Mouse (Mus musculus) intestine, embryonic 15.5 days (tissue): Measurements from ENCODE around the gene Atp6ap1l. TPM values are rescaled to one million over a fixed set of nuclear protein-coding genes. Genes with fewer than 3 reads are reported as not detected.

Experiments
- ATAC-seq: fragments of 200-750 bp; cut with Nextera tagmentation; 2 replicates; pipeline ENCODE4 v1.8.0; 2017; ENCODE audit warnings: moderate TSS enrichment, moderate library complexity
- H3K27ac ChIP-seq: fragments of 300-500 bp; sonication (generic); 2 replicates; pipeline ENCODE4 v1.5.1; 2015; ENCODE audit warnings: mild to moderate bottlenecking, inconsistent platforms
- H3K27me3 ChIP-seq: fragments of 300-500 bp; sonication (generic); replicated peaks from 2 replicates; pipeline ENCODE4 v1.6.1; 2015; ENCODE audit warnings: inconsistent platforms
- H3K36me3 ChIP-seq: fragments of 300-500 bp; sonication (generic); 2 replicates; pipeline ENCODE4 v1.6.1; 2015; ENCODE audit warnings: inconsistent platforms
- H3K4me1 ChIP-seq: fragments of 300-500 bp; sonication (generic); replicated peaks from 2 replicates; pipeline ENCODE4 v1.6.1; 2015; ENCODE audit warnings: inconsistent platforms
- H3K4me2 ChIP-seq: fragments of 300-500 bp; sonication (generic); replicated peaks from 2 replicates; pipeline ENCODE4 v1.6.1; 2015; ENCODE audit warnings: mild to moderate bottlenecking, inconsistent platforms
- H3K4me3 ChIP-seq: fragments of 300-500 bp; sonication (generic); replicated peaks from 2 replicates; pipeline ENCODE4 v1.5.1; 2015; ENCODE audit warnings: inconsistent platforms
- H3K9ac ChIP-seq: fragments of 300-500 bp; sonication (generic); 2 replicates; pipeline ENCODE4 v1.6.1; 2015; ENCODE audit warnings: inconsistent platforms
- H3K9me3 ChIP-seq: fragments of 300-500 bp; sonication (generic); 2 replicates; pipeline ENCODE4 v1.6.1; 2016; ENCODE audit warnings: inconsistent platforms
- WGBS: fragments of 180-500 bp; shearing (Covaris S2); methylation state at CpG from one replicate; pipeline ENCODE4 v1.1.7; 2015; 5-methylcytosine and 5-hydroxymethylcytosine counted together
- polyA plus RNA-seq: library from polyadenylated mRNA; unstranded; fragments of >200 nt; fragmentation: Nextera tagmentation; extraction: Ambion mirVana; gene quantifications from 2 replicates; pipeline ENCODE4 v1.2.1, GENCODE M21; 2015

Gene Atp6ap1l
- polyA plus RNA-seq, 1 experiment from 2014 or later: not detected

GRCm38 (mm10) chr13:90881727-90882429 lies 23.3 kb downstream of the Atp6ap1l start:
- no peaks in the 10 kb centered on the region for H3K27me3 ChIP-seq
- H3K4me1 ChIP-seq: 0 out of 2 replicates have a peak, but pooled peaks cover 5% of the 10 kb centered on the region
- H3K4me2 ChIP-seq: no peak overlapping the region
- no peak overlapping the region for H3K27ac ChIP-seq
- WGBS: 57% methylated on average over 1 of the region's 1 CpGs
- no peaks in the 10 kb centered on the region for H3K36me3 ChIP-seq
- H3K9me3 ChIP-seq: no peaks in the 10 kb centered on the region
- no peak overlapping the region for H3K4me3 ChIP-seq
- no peak overlapping the region for H3K9ac ChIP-seq
- ATAC-seq: no peak

- H3K27me3 ChIP-seq: no peaks in the 10 kb centered on the region
- no peak overlapping the region for H3K9ac ChIP-seq
- no peaks in the 10 kb centered on the region for H3K9me3 ChIP-seq
- no peak overlapping the region for H3K27ac ChIP-seq
- ATAC-seq: no peak
- H3K4me3 ChIP-seq: no peak overlapping the region
- WGBS: 37% methylated on average over 4 of the region's 4 CpGs
- H3K4me2 ChIP-seq: no peak overlapping the region
- H3K4me1 ChIP-seq: no peaks in the 10 kb centered on the region
- no peaks in the 10 kb centered on the region for H3K36me3 ChIP-seq
Measured at GRCm38 (mm10) chr13:90871579-90871978, 33.6 kb downstream of the Atp6ap1l start.

- no peak overlapping the region for H3K27ac ChIP-seq
- H3K4me2 ChIP-seq: no peak overlapping the region
- WGBS: 31% methylated on average over 4 of the region's 4 CpGs
- no peak overlapping the region for H3K9ac ChIP-seq
- no peaks in the 10 kb centered on the region for H3K27me3 ChIP-seq
- no peaks in the 10 kb centered on the region for H3K36me3 ChIP-seq
- ATAC-seq: peak; percentile 76
- H3K9me3 ChIP-seq: no peaks in the 10 kb centered on the region
- H3K4me1 ChIP-seq: no peaks in the 10 kb centered on the region
- no peak overlapping the region for H3K4me3 ChIP-seq
Measured at GRCm38 (mm10) chr13:90869157-90869556, 36.0 kb downstream of the Atp6ap1l start.

GRCm38 (mm10) chr13:90862138-90862537 lies 43.0 kb downstream of the Atp6ap1l start:
- Histone ChIP-seq H3K27me3 (no peaks in the 10 kb centered on the region), H3K4me3 (no peak overlapping the region), H3K27ac (no peak overlapping the region), H3K36me3 (no peaks in the 10 kb centered on the region), H3K9ac (no peak overlapping the region), H3K4me1 (no peaks in the 10 kb centered on the region), H3K9me3 (no peaks in the 10 kb centered on the region), H3K4me2 (no peak overlapping the region)
- WGBS: 79% methylated on average over 3 of the region's 3 CpGs
- no peak for ATAC-seq

- Histone ChIP-seq H3K27ac (no peak overlapping the region), H3K4me2 (no peak overlapping the region), H3K27me3 (no peaks in the 10 kb centered on the region), H3K9me3 (no peaks in the 10 kb centered on the region), H3K4me3 (no peak overlapping the region), H3K4me1 (no peaks in the 10 kb centered on the region), H3K36me3 (no peaks in the 10 kb centered on the region), H3K9ac (no peak overlapping the region)
- WGBS: 55% methylated on average over 2 of the region's 2 CpGs
- no peak for ATAC-seq
Measured at GRCm38 (mm10) chr13:90860888-90861431, 44.2 kb downstream of the Atp6ap1l start.

GRCm38 (mm10) chr13:90852727-90853630 lies 52.2 kb downstream of the Atp6ap1l start:
- WGBS: 74% methylated on average over 5 of the region's 5 CpGs
- ATAC-seq: peak; percentile 88
- Histone ChIP-seq H3K4me1 (no peaks in the 10 kb centered on the region), H3K4me2 (no peak overlapping the region), H3K36me3 (no peaks in the 10 kb centered on the region), H3K27ac (no peak overlapping the region), H3K4me3 (no peak overlapping the region), H3K9me3 (no peaks in the 10 kb centered on the region), H3K9ac (no peak overlapping the region), H3K27me3 (no peaks in the 10 kb centered on the region)

GRCm38 (mm10) chr13:90851795-90852194 lies 53.4 kb downstream of the Atp6ap1l start:
- H3K27ac ChIP-seq: no peak overlapping the region

GRCm38 (mm10) chr13:90844191-90844590 lies 61.0 kb downstream of the Atp6ap1l start:
- Histone ChIP-seq H3K36me3 (no peaks in the 10 kb centered on the region), H3K9ac (no peak overlapping the region), H3K27ac (no peak overlapping the region), H3K4me1 (no peaks in the 10 kb centered on the region), H3K27me3 (no peaks in the 10 kb centered on the region), H3K4me3 (no peak overlapping the region), H3K4me2 (no peak overlapping the region), H3K9me3 (no peaks in the 10 kb centered on the region)
- ATAC-seq: no peak

More at GRCm38 (mm10) chr13:90851795-90852194, 53.4 kb downstream of the Atp6ap1l start:
- H3K4me1 ChIP-seq: no peaks in the 10 kb centered on the region
- no peaks in the 10 kb centered on the region for H3K9me3 ChIP-seq
- H3K4me3 ChIP-seq: no peak overlapping the region
- H3K27me3 ChIP-seq: no peaks in the 10 kb centered on the region
- H3K4me2 ChIP-seq: no peak overlapping the region
- H3K9ac ChIP-seq: no peak overlapping the region
- H3K36me3 ChIP-seq: no peaks in the 10 kb centered on the region
- peak; percentile 56; the same call in 1 of the 2 replicates for ATAC-seq
- 74% methylated on average over 4 of the region's 4 CpGs for WGBS

- no peaks in the 10 kb centered on the region for H3K4me1 ChIP-seq
- no peak overlapping the region for H3K4me2 ChIP-seq
- ATAC-seq: no peak
- H3K9ac ChIP-seq: no peak overlapping the region
- no peaks in the 10 kb centered on the region for H3K9me3 ChIP-seq
- H3K27ac ChIP-seq: no peak overlapping the region
- no peak overlapping the region for H3K4me3 ChIP-seq
- H3K36me3 ChIP-seq: no peaks in the 10 kb centered on the region
- no peaks in the 10 kb centered on the region for H3K27me3 ChIP-seq
- 90% methylated on average over 3 of the region's 3 CpGs for WGBS
Measured at GRCm38 (mm10) chr13:90843412-90843811, 61.7 kb downstream of the Atp6ap1l start.

GRCm38 (mm10) chr13:90841213-90841553 lies 64.0 kb downstream of the Atp6ap1l start:
- no peak overlapping the region for H3K9ac ChIP-seq

GRCm38 (mm10) chr13:90840530-90841212 lies 64.5 kb downstream of the Atp6ap1l start:
- H3K4me2 ChIP-seq: no peak overlapping the region
- no peak overlapping the region for H3K27ac ChIP-seq
- ATAC-seq: peak; percentile 95
- WGBS: 49% methylated on average over 15 of the region's 15 CpGs
- H3K9me3 ChIP-seq: no peaks in the 10 kb centered on the region
- H3K4me3 ChIP-seq: no peak overlapping the region
- no peaks in the 10 kb centered on the region for H3K27me3 ChIP-seq
- H3K9ac ChIP-seq: no peak overlapping the region
- H3K4me1 ChIP-seq: no peaks in the 10 kb centered on the region
- no peaks in the 10 kb centered on the region for H3K36me3 ChIP-seq

More at GRCm38 (mm10) chr13:90841213-90841553, 64.0 kb downstream of the Atp6ap1l start:
- H3K9me3 ChIP-seq: no peaks in the 10 kb centered on the region
- no peaks in the 10 kb centered on the region for H3K36me3 ChIP-seq
- H3K4me2 ChIP-seq: no peak overlapping the region
- ATAC-seq: peak; percentile 54
- H3K4me1 ChIP-seq: no peaks in the 10 kb centered on the region
- WGBS: 46% methylated on average over 5 of the region's 5 CpGs
- no peak overlapping the region for H3K27ac ChIP-seq
- no peak overlapping the region for H3K4me3 ChIP-seq
- no peaks in the 10 kb centered on the region for H3K27me3 ChIP-seq

GRCm38 (mm10) chr13:90833641-90834207 lies 71.4 kb downstream of the Atp6ap1l start:
- no peaks in the 10 kb centered on the region for H3K9me3 ChIP-seq
- ATAC-seq: no peak
- H3K36me3 ChIP-seq: no peaks in the 10 kb centered on the region
- H3K27me3 ChIP-seq: no peaks in the 10 kb centered on the region
- H3K27ac ChIP-seq: no peak overlapping the region
- H3K4me2 ChIP-seq: no peak overlapping the region
- H3K4me1 ChIP-seq: no peaks in the 10 kb centered on the region
- H3K4me3 ChIP-seq: no peak overlapping the region
- WGBS: 84% methylated on average over 7 of the region's 7 CpGs
- H3K9ac ChIP-seq: no peak overlapping the region
